In genomic region chr5:128841541-128841940, GRCm38 (mm10) we compare ENCODE assay signal across 20 mouse cellular contexts.
DNase-seq lines count a peak whose midpoint lies in the region; ATAC-seq and TF ChIP-seq lines count a peak whose summit lies in the region.
"Had no signal": no experiment of that assay in that cellular context is flagged by ENCODE, and none has a peak within 500 bp of the region (broad histone marks: within the 10 kb centered on the region; RNA-seq: fewer than 3 reads in every experiment).

No protein-coding gene starts in this region.

- WGBS in olfactory bulb, adult 2 months: 31% methylated on average over 4 of the region's 4 CpGs
- 71% methylated on average over 4 of the region's 4 CpGs for WGBS in liver, embryonic 11.5 days

- H3K4me2 ChIP-seq in liver, embryonic 11.5 days: no peak overlapping the region
- H3K4me2 ChIP-seq: embryonic facial prominence, embryonic 13.5 days; hindbrain, embryonic 15.5 days; neural tube, embryonic 12.5 days had no signal

- TF ChIP-seq CTCF in olfactory bulb, adult 2 months (IDR thresholded peaks at IDR 0.05; ENCODE audit: insufficient read depth, low read depth, low read length): no peak

- no peak overlapping the region for H3K9ac ChIP-seq in liver, embryonic 11.5 days (ENCODE audit: low read depth, low read length)
- H3K9ac ChIP-seq: embryonic facial prominence, embryonic 13.5 days; forebrain, postnatal 0 days; hindbrain, embryonic 15.5 days; neural tube, embryonic 12.5 days had no signal

- H3K27ac ChIP-seq in olfactory bulb, adult 2 months (ENCODE audit: insufficient read depth, low read depth, low read length): peak overlapping the region; percentile 93
- no peak overlapping the region for H3K27ac ChIP-seq in liver, embryonic 11.5 days (ENCODE audit: low read depth, low read length)
- H3K27ac ChIP-seq: embryonic facial prominence, embryonic 13.5 days; heart, embryonic 10.5 days; hindbrain, embryonic 15.5 days; neural tube, embryonic 12.5 days had no signal

- no peak for TF ChIP-seq POLR2A in olfactory bulb, adult 2 months (IDR thresholded peaks at IDR 0.05; ENCODE audit: insufficient read depth, low read depth, low read length)

- no peaks in the 10 kb centered on the region for H3K27me3 ChIP-seq in liver, embryonic 11.5 days (replicated peaks; ENCODE audit: control insufficient read depth, insufficient read depth, low read length)
- H3K27me3 ChIP-seq: embryonic facial prominence, embryonic 13.5 days; hindbrain, embryonic 15.5 days; neural tube, embryonic 12.5 days had no signal

- no peaks in the 10 kb centered on the region for H3K9me3 ChIP-seq in liver, embryonic 11.5 days (ENCODE audit: control insufficient read depth, low read length)
- H3K9me3 ChIP-seq: embryonic facial prominence, embryonic 13.5 days; heart, embryonic 10.5 days; hindbrain, embryonic 15.5 days; neural tube, embryonic 12.5 days had no signal

- H3K36me3 ChIP-seq in liver, embryonic 11.5 days (ENCODE audit: control insufficient read depth, insufficient read depth, low read length): no peaks in the 10 kb centered on the region
- H3K36me3 ChIP-seq: embryonic facial prominence, embryonic 13.5 days; heart, embryonic 10.5 days; hindbrain, embryonic 15.5 days; neural tube, embryonic 12.5 days had no signal

- no peak for ATAC-seq in liver, embryonic 11.5 days (replicated peaks; ENCODE audit: low FRiP score)
- ATAC-seq: forebrain, postnatal 0 days; intestine, embryonic 16.5 days had no signal

- peaks cover 62% of the 10 kb centered on the region for H3K4me1 ChIP-seq in olfactory bulb, adult 2 months (ENCODE audit: control insufficient read depth, insufficient read depth, low read length)
- H3K4me1 ChIP-seq in liver, embryonic 11.5 days (replicated peaks; ENCODE audit: control insufficient read depth, insufficient read depth, low read length): no peaks in the 10 kb centered on the region
- H3K4me1 ChIP-seq: heart, embryonic 10.5 days had no signal

- peak; percentile 86 for DNase-seq in right cerebral cortex, adult 18-20 months
- no peak for DNase-seq in right cerebral cortex, postnatal 4 days
- DNase-seq in layer of hippocampus, postnatal 10 days (ENCODE audit: low spot score in 2 of 2): peak; percentile 69
- no peak for DNase-seq in thymus, postnatal 36 days
- no peak for DNase-seq in liver, embryonic 11.5 days (ENCODE audit: low spot score)
- DNase-seq in adrenal gland, postnatal 14 days: no peak
- DNase-seq: adrenal gland, postnatal 25 days; B cell, adult 2 months; cerebellum, adult 8-10 months; forebrain, postnatal 0 days; gastrocnemius, postnatal 25 days; heart, postnatal 14 days; lung, adult 2 months; lung, postnatal 36 days had no signal

- no peak overlapping the region for H3K4me3 ChIP-seq in olfactory bulb, adult 2 months (ENCODE audit: insufficient read depth, low read depth, low read length)
- H3K4me3 ChIP-seq in liver, embryonic 11.5 days (ENCODE audit: low read depth, low read length): no peak overlapping the region
- H3K4me3 ChIP-seq: embryonic facial prominence, embryonic 13.5 days; heart, embryonic 10.5 days; hindbrain, embryonic 15.5 days; neural tube, embryonic 12.5 days had no signal

Comparison
In these comparisons a context has a peak if more than half of its experiments do, and no peak if none do; other contexts are left out.
1. DNase-seq: peak in right cerebral cortex, adult 18-20 months (single experiment) and layer of hippocampus, postnatal 10 days (2 of 2); none in right cerebral cortex, postnatal 4 days (single experiment), thymus, postnatal 36 days (0 of 2), liver, embryonic 11.5 days (single experiment) and adrenal gland, postnatal 14 days (single experiment).